Mouse (Mus musculus) left cerebral cortex, adult 8-10 months (tissue): ENCODE results near the gene Rpl36. TPM values are rescaled to one million over a fixed set of nuclear protein-coding genes. Genes with fewer than 3 reads are reported as not detected.
"Not testable (repeated sequence)": the region's sequence is repeated elsewhere in the genome, so short reads cannot be mapped to it uniquely, and the experiment has no call there.

Source experiments
- DNase-seq, 2 experiments: peaks; one replicate each; pipeline ENCODE4 v3.0.0; 2022; ENCODE audit warnings: low spot score in 2 of 2
- total RNA-seq, 4 experiments: library from RNA; stranded (reverse); gene quantifications; 2 replicates each; pipeline ENCODE4 v1.2.4; 2022

The Rpl36 gene
- total RNA-seq, 4 experiments from 2014 or later: 351 to 461 (median 392) TPM

DNA sequence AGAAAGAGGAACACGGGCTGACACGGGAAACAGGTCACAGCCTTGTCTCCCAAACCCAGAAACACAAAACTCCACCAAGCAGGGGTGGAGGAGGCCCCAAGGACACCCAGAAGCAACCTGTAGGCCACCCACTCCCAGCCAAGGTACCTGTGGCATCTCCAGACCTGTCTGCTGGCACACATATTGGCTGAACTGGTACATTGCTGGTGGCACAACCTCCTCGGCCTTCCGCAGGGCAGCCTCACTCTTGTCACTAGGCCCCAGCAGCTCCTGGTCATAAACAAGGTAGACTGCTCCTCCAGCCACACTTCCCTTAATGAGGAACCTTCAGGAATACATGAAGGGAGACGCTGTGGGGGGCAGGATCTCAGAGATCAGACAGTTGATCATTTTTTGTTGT is 4.5 kb upstream of the Rpl36 start:
- no peak for DNase-seq

DNA sequence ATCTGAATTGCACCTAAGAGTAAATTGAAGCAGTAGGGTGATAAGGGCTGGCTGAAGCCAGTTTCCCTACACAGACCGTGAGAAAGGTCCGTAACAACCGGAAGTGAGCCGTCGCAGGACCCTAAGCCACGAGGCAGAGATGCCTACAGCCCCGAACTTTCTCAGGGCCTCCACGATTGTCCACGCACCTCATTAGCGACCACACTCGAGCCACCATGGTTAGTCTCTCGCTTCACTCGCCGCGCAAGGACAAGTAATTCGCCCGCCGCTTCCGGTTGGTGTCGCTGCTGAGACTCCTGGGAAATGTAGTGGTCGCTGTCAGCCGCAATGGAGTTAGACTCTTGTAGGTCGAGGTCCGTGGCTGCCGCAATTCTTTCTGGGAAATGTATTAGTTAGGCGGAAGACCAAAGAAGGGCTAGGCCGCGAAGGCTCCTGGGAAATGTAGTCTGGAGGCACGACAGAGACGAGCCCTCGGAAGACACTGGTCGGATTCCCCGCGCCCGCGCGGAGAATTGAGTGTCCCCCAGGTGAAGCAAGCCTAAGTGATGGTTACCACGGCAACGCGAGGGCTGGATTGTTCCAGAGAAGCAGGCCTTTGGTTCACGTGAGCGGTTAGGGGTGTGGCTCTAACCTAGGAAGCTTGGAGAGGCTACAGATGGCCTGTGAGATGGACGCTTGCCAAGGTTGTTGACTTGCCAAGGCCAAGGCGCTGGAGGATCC is 3.6 kb upstream of the Rpl36 start, which contains the start of gene 2410015M20Rik:
TSS of gene 2410015M20Rik (minus strand) at position 320 of the 720 bp plus-strand sequence.
- DNase-seq: peak; percentile 90 to 98

- DNase-seq: no peak
Measured at GRCm38 (mm10) chr17:56611323-56611722, 1.9 kb upstream of the Rpl36 start.

DNA sequence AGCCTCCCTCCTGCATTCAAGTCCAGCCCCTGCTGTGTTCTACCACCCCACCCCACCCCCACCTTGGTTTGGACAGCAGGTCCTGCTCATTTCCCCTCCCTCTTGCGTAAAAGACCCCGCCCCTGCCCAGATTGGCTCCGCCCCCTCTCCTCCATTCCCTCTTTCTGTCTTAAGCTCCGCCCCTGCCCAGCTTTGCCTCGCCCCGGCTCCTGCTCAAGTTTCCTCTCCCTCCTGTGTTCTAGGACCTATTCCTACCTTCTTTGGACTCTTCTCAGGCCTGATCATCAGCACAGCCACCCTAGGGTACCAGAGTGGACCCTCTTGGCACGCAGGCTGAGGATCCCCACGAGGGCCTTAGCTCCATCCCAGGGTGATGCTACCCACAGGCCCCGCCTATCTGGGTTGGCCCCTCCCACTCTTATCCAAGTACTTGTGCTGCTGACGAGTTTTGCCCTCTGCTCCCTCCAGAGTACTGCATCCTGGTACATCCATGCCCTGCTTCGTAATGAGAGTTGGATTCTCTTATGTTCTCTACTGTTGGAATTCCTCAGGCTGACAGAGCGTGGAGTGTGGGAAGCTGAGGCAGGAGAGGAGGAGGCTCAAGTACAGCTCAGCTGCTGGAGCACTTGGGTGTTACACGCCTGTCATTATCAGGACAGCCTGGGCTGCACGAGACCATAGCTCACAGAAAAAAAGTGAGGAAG is 1.2 kb upstream of the Rpl36 start:
- peak in 1 of 2 experiments; percentile 46 for DNase-seq

DNA sequence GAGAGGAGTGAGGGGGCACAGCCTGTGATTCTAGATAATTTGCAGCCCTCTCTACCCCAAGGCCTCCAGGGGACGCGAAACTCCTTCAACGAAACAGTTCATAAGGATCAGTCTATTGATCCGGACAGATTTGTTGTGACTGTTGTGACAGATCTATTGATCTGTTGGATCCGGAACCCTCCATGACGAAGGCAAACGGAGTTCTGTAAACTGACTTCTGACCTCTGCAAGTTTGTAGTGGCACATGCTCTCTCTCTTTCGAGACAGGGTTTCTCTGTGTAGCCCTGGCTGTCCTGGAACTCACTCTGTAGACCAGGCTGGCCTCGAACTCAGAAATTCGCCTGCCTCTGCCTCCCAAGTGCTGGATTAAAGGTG is 664 bp upstream of the Rpl36 start:
- DNase-seq: not testable (repeated sequence)

DNA sequence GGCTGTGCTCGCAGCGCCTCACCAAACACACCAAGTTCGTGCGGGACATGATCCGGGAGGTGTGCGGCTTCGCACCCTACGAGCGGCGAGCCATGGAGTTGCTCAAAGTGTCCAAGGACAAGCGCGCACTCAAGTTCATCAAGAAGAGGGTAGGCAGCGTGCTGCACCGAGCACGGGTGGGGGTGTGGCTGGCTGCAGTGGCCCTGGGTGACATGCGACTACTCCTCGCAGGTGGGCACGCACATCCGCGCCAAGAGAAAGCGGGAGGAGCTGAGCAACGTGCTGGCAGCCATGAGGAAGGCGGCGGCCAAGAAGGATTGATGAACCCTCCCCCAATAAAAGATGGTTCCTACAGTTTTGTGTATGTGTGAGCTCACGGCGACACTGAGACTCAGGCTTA is 677 bp downstream of the Rpl36 start:
- peak in 1 of 2 experiments; percentile 42 for DNase-seq

GRCm38 (mm10) chr17:56614391-56615135 is 1.3 kb downstream of the Rpl36 start:
- DNase-seq: no peak

DNA sequence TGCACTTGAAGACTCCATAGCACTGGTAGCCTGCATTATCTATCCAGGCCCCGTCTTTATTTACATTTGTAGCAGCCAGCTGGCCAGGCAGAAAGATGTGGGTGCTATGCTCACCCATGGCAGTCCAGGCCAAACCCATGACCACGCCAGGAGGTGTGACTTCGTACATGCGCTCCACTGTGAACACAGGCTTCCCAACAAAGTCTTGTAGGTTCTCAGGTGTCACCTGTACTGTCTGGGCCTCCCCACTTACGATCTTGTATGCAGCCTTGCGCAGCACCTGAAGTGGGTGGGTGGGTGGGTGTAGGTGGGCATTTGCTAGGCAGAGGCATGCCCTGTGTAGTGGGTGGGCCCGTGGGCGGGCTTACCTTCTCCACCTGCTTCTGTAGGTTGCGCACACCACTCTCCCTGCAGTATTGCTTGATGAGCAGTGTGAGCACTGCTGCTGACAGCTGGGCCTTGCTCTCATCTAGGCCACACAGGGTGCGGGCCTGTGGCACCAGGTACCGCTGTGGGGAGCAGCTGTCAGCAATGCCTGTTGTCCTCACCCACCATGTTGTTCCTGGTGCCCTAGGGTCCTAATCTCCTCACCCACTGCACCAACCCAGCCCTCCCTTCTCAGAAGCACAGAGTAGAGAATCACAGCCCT is 2.0 kb downstream of the Rpl36 start:
- DNase-seq: no peak

GRCm38 (mm10) chr17:56615792-56616191 is 2.6 kb downstream of the Rpl36 start:
- no peak for DNase-seq

- DNase-seq: no peak
Measured at GRCm38 (mm10) chr17:56616725-56617124, 3.5 kb downstream of the Rpl36 start.

DNA sequence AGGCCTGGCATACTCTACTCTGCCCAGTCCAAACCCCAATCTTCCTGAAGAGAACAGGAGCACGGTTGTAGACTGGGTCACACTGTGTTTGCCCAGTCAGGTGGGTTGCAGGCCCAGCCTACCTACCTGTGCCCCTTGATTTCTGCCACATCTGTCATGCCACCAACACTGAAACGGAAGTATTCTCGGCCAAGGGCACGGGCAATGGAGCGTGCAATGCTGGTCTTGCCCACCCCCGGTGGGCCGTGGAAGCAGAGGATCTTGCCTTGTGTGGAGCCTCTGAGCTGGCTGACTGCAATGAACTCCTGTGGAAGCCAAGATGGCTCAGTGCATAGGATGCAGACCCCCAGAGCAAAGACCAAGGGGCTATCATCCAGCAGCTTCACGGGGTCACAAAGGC is 4.4 kb downstream of the Rpl36 start:
- DNase-seq: no peak

- DNase-seq: no peak
Measured at GRCm38 (mm10) chr17:56625495-56625894, 12.3 kb downstream of the Rpl36 start.

- no peak for DNase-seq
Measured at GRCm38 (mm10) chr17:56626260-56626659, 13.0 kb downstream of the Rpl36 start.

GRCm38 (mm10) chr17:56626754-56627470 is 13.7 kb downstream of the Rpl36 start, which contains the start of gene Lonp1:
TSS of gene Lonp1 (minus strand) at chr17:56626887.
- DNase-seq: peak; percentile 93

GRCm38 (mm10) chr17:56627530-56628277 is 14.5 kb downstream of the Rpl36 start, which contains the start of gene Catsperd:
TSS of gene Catsperd (plus strand) at chr17:56628143.
- DNase-seq: no peak

- DNase-seq: not testable (repeated sequence)
Measured at GRCm38 (mm10) chr17:56629800-56630781, 16.9 kb downstream of the Rpl36 start.

DNA sequence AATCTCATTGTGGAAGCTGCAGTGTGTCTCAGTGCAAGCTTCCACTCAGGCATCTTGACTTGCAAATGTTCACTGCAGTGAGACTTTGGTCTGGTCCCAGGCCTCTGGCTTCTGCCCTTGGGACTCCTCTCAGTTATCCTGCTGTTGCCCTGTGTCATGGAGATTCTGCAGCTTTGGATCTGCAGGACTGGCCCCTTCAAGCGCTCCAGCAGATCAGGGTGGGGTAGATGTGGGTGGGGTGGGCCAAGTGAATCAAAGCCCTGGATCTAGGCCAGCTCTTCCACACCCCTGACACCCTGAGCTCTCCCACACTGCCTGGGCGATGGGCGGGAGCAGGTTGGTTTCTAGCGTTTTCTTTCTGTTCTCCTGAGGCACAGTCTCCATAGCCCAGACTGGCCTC is 18.6 kb downstream of the Rpl36 start:
- no peak for DNase-seq

DNA sequence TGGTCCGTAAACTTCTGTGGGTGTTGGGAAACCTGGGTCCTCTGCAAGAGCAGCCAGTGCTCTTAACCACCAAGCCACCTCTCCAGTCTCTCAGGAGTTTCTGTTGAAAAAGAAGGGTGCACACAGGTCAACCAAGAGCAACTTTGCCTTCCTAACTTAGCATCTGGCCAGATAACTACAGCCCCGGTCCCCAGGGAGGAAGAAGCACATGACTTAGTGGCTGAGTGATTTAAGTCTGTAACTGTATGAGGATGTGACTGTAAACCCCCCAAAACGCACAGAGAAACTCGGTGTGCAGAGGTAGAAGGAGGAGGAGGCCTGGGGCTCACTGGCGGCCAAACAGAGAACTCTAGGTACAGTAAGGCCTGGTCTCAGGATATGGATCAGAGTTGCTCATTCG is 20.8 kb downstream of the Rpl36 start:
- no peak for DNase-seq

GRCm38 (mm10) chr17:56643237-56643636 is 30.0 kb downstream of the Rpl36 start:
- no peak for DNase-seq
